Mouse (Mus musculus) kidney, embryonic 14.5 days (tissue): ENCODE measurements around the gene Alg1. TPM values are rescaled to one million over a fixed set of nuclear protein-coding genes. Genes with fewer than 3 reads are reported as not detected.
A peak's percentile ranks its signal among the peaks of the same experiment; 100 is the strongest.

Experiments
- ATAC-seq: fragments of 200-750 bp; cut with Nextera tagmentation; 2 replicates; pipeline ENCODE4 v1.8.0; 2017; ENCODE audit warnings: moderate number of reproducible peaks, mild to moderate bottlenecking, moderate TSS enrichment, moderate library complexity; ENCODE audit not compliant: low FRiP score, low TSS enrichment
- H3K27ac ChIP-seq: fragments of 300-500 bp; sonication (generic); 2 replicates; pipeline ENCODE4 v1.5.1; 2014; ENCODE audit warnings: low read depth, mild to moderate bottlenecking, low read length, moderate library complexity, mixed read lengths
- H3K27me3 ChIP-seq: fragments of 300-500 bp; sonication (generic); 2 replicates; pipeline ENCODE4 v1.6.1; 2014; ENCODE audit warnings: mild to moderate bottlenecking, low read length; ENCODE audit not compliant: control insufficient read depth, insufficient read depth
- H3K36me3 ChIP-seq: fragments of 300-500 bp; sonication (generic); 2 replicates; pipeline ENCODE4 v1.6.1; 2014; ENCODE audit warnings: low read length, mixed read lengths; ENCODE audit not compliant: control insufficient read depth, insufficient read depth
- H3K4me1 ChIP-seq: fragments of 300-500 bp; sonication (generic); 2 replicates; pipeline ENCODE4 v1.6.1; 2014; ENCODE audit warnings: low read length, mixed read lengths; ENCODE audit not compliant: control insufficient read depth, insufficient read depth
- H3K4me2 ChIP-seq: fragments of 300-500 bp; sonication (generic); replicated peaks from 2 replicates; pipeline ENCODE4 v1.6.1; 2014; ENCODE audit warnings: low read depth, mild to moderate bottlenecking, low read length
- H3K4me3 ChIP-seq: fragments of 300-500 bp; sonication (generic); 2 replicates; pipeline ENCODE4 v1.5.1; 2014; ENCODE audit warnings: mild to moderate bottlenecking, low read length
- H3K9ac ChIP-seq: fragments of 300-500 bp; sonication (generic); 2 replicates; pipeline ENCODE4 v1.6.1; 2014; ENCODE audit warnings: low read depth, mild to moderate bottlenecking, low read length, moderate library complexity
- H3K9me3 ChIP-seq: fragments of 300-500 bp; sonication (generic); 2 replicates; pipeline ENCODE4 v1.6.1; 2016; ENCODE audit warnings: low read length; ENCODE audit not compliant: control insufficient read depth
- WGBS: fragments of 180-500 bp; shearing (Covaris S2); extraction: QIAGEN DNeasy Blood & Tissue Kit; methylation state at CpG from one replicate; pipeline ENCODE4 v1.1.7; 2014; 5-methylcytosine and 5-hydroxymethylcytosine counted together
- polyA plus RNA-seq: library from polyadenylated mRNA; unstranded; fragments of >200 nt; fragmentation: Nextera tagmentation; extraction: Ambion mirVana; gene quantifications from 2 replicates; pipeline ENCODE4 v1.2.1, GENCODE M21; 2014

Alg1 gene
- polyA plus RNA-seq, 1 experiment from 2014 or later, result 27.7 TPM

DNA sequence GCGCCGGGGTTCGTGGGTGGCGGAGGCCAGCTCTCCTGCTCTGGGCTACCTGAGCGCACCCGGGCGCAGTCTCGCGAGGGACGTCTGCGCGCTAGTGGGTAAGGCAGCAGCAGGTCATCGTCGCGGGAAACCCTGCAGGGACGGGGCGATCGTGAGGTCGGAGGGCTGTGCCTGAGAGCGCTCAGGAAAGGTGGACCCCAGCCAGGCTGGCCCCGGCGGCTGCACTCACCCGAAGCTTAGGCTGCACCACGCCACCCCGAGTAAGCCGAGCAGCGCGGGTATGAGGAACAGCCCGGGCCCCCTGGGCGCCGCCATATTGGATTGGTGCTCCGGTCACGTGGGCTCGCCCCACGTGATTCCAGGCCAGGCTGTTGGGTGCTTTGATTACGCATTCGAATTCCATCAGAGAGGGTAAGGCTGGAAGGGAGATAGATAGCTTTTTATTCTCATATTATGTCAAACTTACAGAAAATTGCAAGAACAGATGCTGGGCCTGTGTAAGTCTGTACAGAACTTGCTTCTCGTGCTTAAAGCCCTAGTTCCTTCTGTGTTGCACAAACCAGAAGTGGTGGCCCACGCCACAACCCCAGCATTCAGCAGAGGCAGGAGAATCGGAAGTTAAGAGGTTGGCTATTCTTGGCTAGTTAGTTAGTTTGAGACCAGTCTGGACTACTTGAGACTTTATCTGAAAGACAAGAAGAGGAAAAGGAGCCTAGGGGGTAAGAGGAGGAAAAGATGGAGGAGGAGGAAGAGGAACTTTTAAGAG, 29.6 kb upstream of the Alg1 start, which contains the start of gene Nagpa:
TSS of gene Nagpa (minus strand) at position 345 of the 766 bp plus-strand sequence.
- peaks cover 4% of the 10 kb centered on the region; the same call in 1 of the 2 replicates for H3K36me3 ChIP-seq
- no peaks in the 10 kb centered on the region for H3K9me3 ChIP-seq
- H3K4me1 ChIP-seq, result 0 out of 2 replicates have a peak, but pooled peaks cover 3% of the 10 kb centered on the region
- H3K27ac ChIP-seq, result no peak within 1 kb of the TSS
- H3K4me2 ChIP-seq, result peak within 1 kb of the TSS; percentile 98
- peak; percentile 89 for ATAC-seq
- H3K27me3 ChIP-seq, result peaks cover 5% of the 10 kb centered on the region; the same call in 1 of the 2 replicates
- peak within 1 kb of the TSS; percentile 69 for H3K9ac ChIP-seq
- peak within 1 kb of the TSS; percentile 91 for H3K4me3 ChIP-seq
- WGBS, result 5% methylated on average over 40 of the region's 40 CpGs

DNA sequence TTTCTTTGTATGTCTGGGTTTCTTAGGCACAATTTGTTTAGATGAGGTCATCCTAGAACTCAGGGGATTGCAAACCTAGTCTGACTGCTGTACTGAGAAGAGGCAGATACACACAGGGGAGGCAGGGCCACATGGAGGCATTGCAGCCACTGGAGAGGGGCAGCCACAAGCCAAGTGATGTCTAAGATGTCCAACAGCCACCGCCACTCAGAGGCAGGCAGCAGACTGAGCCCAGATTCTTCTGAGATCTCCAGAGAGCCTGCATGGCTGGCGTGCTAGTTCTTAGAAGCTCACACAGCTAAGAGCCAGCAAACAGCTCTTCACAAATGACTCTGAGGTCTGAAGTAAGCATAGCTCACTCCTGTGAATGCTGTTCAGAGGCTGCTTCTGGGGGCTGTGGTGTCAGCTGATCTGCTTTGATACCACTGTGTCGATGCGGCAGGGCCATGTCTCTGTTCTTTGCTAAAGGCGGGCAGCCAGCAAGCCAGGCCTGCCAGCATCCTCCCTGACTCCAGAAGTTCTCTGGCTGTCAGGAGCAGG, 27.9 kb upstream of the Alg1 start:
- Histone ChIP-seq H3K36me3 (no peaks in the 10 kb centered on the region), H3K9ac (no peak overlapping the region), H3K9me3 (no peaks in the 10 kb centered on the region), H3K27me3 (peaks cover 5% of the 10 kb centered on the region; the same call in 1 of the 2 replicates), H3K27ac (no peak overlapping the region), H3K4me3 (no peak overlapping the region), H3K4me2 (no peak overlapping the region), H3K4me1 (0 out of 2 replicates have a peak, but pooled peaks cover 3% of the 10 kb centered on the region)
- WGBS, result 91% methylated on average over 5 of the region's 5 CpGs
- ATAC-seq, result no peak

DNA sequence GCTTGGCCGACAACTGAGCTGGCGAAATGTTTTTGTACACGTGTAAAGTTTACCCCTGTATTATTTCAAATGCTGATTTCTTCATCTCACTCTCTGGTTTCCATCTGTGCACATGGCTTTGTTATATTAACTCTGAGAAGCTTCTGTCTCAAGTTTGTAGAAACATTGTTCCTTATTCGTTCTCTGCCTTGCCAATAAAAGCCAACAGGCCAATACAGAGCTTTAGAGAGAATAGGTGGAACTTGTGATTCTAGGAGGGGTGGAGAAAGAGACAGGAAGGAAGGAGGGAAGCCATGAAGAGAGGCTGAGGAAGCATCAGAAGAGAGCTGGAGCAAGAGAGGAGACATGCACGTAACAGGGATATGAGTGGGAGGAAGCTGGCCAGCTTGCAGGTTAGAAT, 27.4 kb upstream of the Alg1 start:
- Histone ChIP-seq H3K4me2 (no peak overlapping the region), H3K4me3 (no peak overlapping the region), H3K36me3 (no peaks in the 10 kb centered on the region), H3K27me3 (peaks cover 5% of the 10 kb centered on the region; the same call in 1 of the 2 replicates), H3K4me1 (0 out of 2 replicates have a peak, but pooled peaks cover 3% of the 10 kb centered on the region), H3K9ac (no peak overlapping the region), H3K27ac (no peak overlapping the region), H3K9me3 (no peaks in the 10 kb centered on the region)
- ATAC-seq, result no peak
- 72% methylated on average over 5 of the region's 5 CpGs for WGBS

DNA sequence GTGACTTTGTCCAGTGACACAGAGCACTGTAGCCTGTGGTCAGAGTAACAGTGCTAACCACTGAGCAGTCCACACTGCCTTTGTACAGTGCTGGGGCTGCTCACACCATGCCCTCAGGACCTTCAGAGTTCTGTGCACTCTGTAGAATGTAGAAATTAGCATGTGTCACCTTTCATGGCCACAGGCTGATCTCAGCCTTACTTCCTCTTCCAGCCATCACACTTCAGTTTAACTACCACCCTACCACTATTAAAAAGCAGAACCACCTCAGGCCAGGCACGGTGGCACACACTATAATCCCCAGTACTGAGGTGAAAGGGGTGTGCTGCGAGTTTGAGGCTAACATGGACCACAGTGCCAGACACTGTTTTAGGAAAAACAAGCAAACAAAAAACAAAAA, 23.1 kb upstream of the Alg1 start:
- no peaks in the 10 kb centered on the region for H3K36me3 ChIP-seq
- no peaks in the 10 kb centered on the region for H3K9me3 ChIP-seq
- ATAC-seq, result no peak

DNA sequence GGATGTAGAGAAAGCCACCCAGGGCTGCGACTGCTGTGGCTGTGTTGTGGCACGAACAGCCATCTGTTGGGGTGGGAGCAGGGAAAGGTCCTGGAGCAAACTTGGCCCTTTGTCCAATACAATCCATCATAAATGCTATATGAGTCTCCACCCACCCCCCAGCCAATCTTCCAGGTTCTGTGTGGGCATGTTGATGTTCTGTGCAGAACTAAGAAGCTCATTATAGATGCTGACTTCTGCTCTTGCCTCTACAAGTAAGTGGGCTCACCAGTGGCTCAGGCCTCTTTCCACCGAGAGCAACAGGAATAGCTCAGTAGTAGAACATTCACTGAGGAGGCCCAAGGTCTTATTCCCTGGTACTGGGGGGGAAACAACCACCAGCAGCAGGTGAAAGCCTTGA, 21.3 kb upstream of the Alg1 start:
- WGBS, result 81% methylated on average over 3 of the region's 3 CpGs
- Histone ChIP-seq H3K27ac (no peak overlapping the region), H3K4me1 (no peaks in the 10 kb centered on the region), H3K4me2 (no peak overlapping the region), H3K27me3 (no peaks in the 10 kb centered on the region), H3K36me3 (no peaks in the 10 kb centered on the region), H3K9ac (no peak overlapping the region), H3K4me3 (no peak overlapping the region), H3K9me3 (no peaks in the 10 kb centered on the region)
- ATAC-seq, result no peak

More for the DNA sequence above, 23.1 kb upstream of the Alg1 start:
- Histone ChIP-seq H3K27ac (no peak overlapping the region), H3K4me2 (no peak overlapping the region), H3K4me3 (no peak overlapping the region), H3K27me3 (no peaks in the 10 kb centered on the region), H3K4me1 (no peaks in the 10 kb centered on the region), H3K9ac (no peak overlapping the region)
- WGBS, result 67% methylated on average over 2 of the region's 2 CpGs

DNA sequence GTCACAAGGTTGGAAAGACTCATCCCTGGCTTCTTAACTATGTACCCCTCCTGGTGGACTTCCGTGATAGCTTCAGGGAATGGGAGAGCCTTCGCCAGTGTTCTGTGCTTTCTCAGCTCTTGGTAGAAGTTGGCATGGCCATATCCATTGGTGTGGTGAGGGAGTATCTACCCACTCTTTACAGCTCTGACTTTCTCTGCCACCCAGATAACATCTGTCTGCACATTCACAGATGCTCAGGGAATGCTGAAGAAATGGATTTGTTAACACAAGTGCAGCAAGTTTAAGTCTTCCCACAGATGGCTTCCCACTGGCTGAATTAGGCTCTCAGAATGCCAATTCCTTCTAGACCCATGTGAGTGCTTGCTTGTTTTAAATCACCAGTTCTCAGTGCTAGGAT, 19.3 kb upstream of the Alg1 start:
- Histone ChIP-seq H3K4me2 (no peak overlapping the region), H3K36me3 (no peaks in the 10 kb centered on the region), H3K27me3 (no peaks in the 10 kb centered on the region), H3K4me1 (no peaks in the 10 kb centered on the region), H3K9ac (no peak overlapping the region), H3K27ac (no peak overlapping the region), H3K4me3 (no peak overlapping the region), H3K9me3 (no peaks in the 10 kb centered on the region)
- no peak for ATAC-seq
- 84% methylated on average over 2 of the region's 2 CpGs for WGBS

DNA sequence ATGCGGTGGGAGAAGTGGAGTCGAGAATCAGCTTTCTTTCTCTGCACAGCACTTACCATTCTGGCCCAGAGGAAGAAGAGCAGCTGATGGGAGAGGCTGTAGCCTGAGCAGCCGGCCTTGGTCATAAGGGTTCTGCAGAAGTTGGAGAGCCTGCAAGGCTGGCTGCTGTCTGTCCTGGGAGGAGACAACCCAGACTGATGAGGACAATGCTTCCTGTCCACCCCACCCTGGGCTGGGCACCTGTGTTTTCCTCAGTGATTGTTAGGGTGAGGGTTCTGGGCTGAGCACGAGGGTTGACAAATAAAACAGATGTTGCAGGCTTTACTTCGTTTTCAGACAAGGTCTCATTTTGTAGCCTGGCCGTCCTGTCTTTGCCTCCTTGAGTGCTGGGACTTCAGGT, 16.7 kb upstream of the Alg1 start:
- Histone ChIP-seq H3K4me2 (no peak overlapping the region), H3K27ac (no peak overlapping the region), H3K9ac (no peak overlapping the region), H3K4me1 (no peaks in the 10 kb centered on the region), H3K27me3 (no peaks in the 10 kb centered on the region), H3K36me3 (no peaks in the 10 kb centered on the region), H3K9me3 (no peaks in the 10 kb centered on the region), H3K4me3 (no peak overlapping the region)
- no peak for ATAC-seq
- WGBS, result 58% methylated on average over 6 of the region's 6 CpGs

DNA sequence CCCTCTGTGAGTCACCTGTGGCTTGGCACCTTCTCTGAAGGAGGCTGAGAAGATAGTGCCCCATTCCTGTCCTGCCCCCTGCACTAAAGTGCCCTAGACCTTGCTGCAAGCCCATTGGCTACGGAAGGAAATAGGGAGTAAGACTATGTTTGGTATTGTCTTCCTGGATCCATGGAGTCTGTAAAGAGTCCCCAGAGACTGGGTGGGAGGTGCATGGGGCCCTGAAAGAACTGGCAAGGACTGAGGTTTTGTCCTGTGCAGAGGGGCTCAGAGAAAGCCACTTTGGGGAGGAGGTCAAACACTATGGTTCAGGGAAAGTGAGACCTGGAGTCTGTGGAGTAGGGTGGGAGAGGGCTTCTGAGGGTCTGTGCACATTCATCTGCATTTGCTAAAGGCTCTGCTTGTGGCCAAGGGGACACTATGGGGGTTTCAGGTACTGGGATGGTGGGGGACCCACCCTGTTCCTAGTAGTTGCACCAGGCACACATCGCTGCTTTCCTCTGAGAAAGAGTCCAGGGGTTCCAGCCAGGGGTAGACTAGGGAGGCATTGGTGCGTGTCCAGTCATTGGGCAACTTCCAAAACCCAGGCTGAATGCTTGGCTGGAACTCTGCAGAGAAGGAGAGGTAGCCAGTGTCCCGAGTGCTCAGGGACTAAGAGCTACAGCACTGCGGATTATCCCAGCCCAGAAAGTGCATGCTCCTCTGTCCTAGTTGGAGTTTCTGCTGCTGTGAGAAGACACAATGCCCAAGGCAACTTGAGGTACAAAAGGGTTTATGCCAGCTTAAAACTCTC, 15.9 kb upstream of the Alg1 start:
- ATAC-seq, result no peak

More for the DNA sequence above, 15.9 kb upstream of the Alg1 start:
- no peaks in the 10 kb centered on the region for H3K27me3 ChIP-seq
- whole genome bisulfite sequencing, result 64% methylated on average over 5 of the region's 5 CpGs
- H3K27ac ChIP-seq, result no peak overlapping the region
- H3K9me3 ChIP-seq, result no peaks in the 10 kb centered on the region
- H3K4me3 ChIP-seq, result no peak overlapping the region
- H3K36me3 ChIP-seq, result no peaks in the 10 kb centered on the region
- no peak overlapping the region for H3K9ac ChIP-seq
- H3K4me1 ChIP-seq, result no peaks in the 10 kb centered on the region
- H3K4me2 ChIP-seq, result no peak overlapping the region
